Mouse (Mus musculus): ENCODE data around the gene Anks6.

DNA sequence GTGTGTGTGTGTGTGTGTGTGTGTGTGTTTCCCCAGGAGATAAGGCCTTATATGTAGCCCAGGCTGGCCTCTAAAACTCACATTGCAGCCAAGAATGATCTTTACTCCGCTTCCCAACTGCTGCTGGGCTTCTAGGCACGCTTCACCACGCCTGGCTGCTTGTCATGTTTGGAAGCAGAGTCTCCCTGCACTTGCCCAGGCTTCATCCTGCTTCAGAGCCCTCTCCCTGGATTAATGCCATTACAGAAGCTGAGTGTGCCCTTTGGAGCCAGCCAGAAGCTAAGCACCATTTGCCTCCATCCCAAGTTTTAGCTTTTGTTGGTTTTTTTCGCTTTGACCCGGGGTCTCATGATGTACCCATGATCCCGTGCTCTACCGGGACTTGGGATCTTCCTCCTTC lies 31.4 kb upstream of the Anks6 start:
- no peak for TF ChIP-seq GATA1 (IDR thresholded peaks at IDR 0.05; ENCODE audit: low read length)
- no peak for TF ChIP-seq TAL1 (IDR thresholded peaks at IDR 0.05; ENCODE audit: low read length)

Measured in erythroblast, embryonic 14.5 days (primary cell).